Mouse (Mus musculus) gastrocnemius, postnatal 10 days (tissue): ENCODE data around the gene Grcc10. TPM values are rescaled to one million over a fixed set of nuclear protein-coding genes. Genes with fewer than 3 reads are reported as not detected.

Experiments used
- DNase-seq: peaks from one replicate; pipeline ENCODE4 v3.0.0; 2021; ENCODE audit warnings: mixed read lengths
- total RNA-seq, 2 experiments: library from RNA; stranded (reverse); gene quantifications; 2 replicates each; pipeline ENCODE4 v1.2.3; 2021

Gene Grcc10
- total RNA-seq, 2 experiments from 2014 or later = 213 to 226 TPM

DNA sequence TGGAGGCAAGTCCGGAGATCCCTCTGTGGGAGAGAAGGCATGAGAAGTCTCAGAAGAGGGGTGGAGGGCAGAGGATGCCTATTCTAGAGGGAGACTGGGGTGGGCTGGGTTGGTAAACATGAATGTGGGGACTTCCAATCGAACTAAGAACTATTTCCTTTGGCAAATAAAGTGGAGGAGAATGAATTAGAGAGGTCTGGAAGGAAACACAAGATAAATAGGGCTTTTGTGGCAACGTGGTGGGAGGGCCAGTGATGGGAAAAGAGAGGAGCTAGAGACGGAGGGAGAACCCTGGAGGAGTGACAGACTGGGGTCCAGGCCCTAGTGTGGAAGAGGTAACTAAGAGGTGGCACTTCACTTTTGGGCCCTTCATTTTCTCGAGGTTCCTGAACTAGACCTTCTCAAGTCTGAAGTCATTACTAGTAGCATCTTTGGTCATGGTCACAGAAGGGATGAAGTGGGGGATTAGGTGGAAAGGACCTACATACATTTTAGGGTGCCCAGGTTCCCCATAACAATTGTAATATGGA is 16.2 kb upstream of the Grcc10 start:
- DNase-seq = no peak

DNA sequence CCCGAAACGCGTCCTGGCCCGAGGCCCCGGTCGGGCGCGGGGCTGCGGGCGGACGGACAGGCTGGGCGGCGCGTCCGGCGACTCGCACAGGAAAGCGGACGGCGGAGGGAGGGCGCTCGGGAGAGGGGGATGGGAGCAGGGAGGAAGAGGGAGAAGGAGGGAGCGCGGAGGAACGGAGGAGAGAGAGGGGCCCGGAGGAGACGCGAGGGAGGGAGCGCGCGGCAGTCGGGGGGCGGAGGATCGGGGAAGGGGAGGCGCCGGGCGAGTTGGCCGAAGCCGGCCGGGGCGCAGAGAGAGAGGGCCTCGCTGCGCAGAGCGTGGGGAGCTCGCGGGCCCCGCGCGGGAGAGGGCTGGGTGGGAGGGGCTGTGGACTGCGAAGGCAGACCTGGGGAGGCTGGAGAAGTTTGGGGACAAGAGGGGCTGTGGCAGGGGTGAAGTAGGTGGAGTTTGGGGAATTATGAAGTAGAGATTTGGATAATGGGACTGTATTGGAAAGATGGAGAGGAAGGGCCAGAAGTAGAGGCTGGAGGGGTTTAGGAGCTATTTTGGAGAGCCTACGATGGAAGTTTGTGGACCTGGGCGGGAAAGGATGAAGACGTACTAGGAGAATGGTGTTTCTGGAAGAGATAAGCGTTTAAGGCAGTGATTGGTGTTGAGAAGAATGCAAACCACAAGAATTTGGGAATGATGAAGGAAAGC is 15.6 kb upstream of the Grcc10 start:
- peak; percentile 82 for DNase-seq

DNA sequence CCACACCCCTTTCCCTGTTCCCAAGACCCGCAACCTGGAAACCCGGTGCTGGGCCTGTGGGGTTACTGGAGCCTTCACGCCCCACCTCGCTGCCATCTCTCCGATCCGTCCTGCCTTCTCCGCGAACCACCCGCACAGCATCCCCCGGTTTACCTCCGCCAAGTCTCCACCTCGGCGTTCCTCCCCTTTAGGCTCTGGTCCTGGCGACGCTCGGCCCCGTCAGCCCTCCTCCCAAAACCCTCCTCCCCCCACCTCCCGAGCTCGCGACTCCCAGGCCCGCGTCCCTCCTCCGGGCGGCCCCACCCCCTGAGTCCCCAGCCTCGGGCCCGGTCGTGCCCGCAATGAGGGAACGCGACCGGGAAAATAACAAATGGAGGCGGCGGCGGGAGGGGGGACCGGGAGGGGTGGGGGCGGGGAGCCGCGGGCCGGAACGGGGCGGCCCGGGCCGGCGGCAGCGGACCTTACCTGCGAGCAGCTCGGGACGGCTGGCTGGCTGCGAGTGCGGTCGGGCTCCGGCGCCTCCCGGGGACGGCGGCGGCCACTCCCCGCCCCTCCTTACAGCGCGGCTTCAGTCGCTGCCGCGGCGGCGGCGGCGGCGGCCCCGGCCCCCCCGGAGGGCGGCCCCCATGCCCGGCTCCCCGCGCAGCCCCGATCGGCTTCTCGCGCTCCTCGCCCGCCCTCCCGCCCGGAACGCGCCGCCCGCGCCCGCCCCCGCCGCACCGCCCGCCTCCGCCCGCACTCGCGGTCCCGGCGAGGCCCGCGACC is 14.8 kb upstream of the Grcc10 start, which contains the start of the genes Gm45234 and Atn1:
Gene Gm45234, minus strand, starts transcription at position 191 of the 765 bp plus-strand sequence.
Gene Atn1, minus strand, starts transcription at position 694 of the 765 bp plus-strand sequence.
- DNase-seq = peak; percentile 71

DNA sequence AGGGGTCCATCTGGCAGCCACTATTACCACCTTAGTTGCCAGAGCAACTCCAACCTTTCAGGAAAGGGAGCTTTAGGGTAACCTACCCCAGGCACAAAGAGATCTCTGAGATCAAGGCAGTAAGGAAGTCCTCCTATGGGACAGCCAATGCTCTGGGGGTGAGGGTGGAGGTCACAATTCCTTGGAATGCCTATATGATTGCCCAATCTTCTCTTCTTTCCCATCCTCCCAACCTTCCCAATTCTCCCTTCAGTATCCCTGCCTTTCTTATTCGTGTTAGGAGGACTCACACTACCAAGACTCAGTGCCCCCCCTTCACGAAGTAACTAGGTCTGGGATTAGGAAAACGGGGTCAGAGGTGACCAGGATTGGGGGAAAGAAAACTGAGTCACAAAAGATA is 14.1 kb upstream of the Grcc10 start:
- no peak for DNase-seq

DNA sequence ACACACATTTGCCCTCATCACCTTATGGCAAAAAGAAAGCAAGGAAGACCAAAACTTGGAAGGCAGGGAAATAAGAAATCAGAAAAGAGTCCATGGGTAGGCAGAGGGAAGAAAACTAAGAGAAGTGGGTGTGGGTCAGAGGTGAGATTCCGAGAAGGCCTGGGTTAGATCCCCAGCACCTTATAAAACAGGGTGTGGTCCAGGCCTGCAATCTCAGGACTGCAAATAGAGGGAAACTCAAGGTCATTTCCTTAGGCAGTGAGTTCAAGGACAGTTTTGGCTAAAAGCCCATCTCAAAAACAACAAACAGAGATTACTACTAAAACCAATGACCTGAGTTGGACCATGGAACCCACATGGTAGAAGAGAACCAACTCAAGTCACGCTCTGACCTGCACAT is 12.7 kb upstream of the Grcc10 start:
- DNase-seq = no peak

DNA sequence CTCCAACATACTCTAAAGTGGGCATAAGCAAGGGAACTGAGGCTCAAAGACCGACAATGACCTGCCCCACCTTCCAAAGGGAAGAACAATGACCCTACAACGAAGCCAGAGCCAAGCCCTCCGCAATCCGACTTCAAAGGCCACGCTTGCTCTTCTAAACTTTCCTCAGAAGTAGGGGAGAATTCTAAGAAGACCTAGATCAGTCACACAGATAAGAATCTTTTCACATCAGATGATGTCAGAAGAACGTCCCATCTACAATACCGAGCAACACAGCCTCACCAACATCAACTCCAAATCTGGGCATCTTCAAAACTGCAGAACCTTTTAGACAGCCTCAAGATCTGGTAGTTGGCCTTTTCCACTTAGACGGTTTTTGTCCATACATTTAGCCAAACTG is 9.2 kb upstream of the Grcc10 start:
- DNase-seq = no peak

DNA sequence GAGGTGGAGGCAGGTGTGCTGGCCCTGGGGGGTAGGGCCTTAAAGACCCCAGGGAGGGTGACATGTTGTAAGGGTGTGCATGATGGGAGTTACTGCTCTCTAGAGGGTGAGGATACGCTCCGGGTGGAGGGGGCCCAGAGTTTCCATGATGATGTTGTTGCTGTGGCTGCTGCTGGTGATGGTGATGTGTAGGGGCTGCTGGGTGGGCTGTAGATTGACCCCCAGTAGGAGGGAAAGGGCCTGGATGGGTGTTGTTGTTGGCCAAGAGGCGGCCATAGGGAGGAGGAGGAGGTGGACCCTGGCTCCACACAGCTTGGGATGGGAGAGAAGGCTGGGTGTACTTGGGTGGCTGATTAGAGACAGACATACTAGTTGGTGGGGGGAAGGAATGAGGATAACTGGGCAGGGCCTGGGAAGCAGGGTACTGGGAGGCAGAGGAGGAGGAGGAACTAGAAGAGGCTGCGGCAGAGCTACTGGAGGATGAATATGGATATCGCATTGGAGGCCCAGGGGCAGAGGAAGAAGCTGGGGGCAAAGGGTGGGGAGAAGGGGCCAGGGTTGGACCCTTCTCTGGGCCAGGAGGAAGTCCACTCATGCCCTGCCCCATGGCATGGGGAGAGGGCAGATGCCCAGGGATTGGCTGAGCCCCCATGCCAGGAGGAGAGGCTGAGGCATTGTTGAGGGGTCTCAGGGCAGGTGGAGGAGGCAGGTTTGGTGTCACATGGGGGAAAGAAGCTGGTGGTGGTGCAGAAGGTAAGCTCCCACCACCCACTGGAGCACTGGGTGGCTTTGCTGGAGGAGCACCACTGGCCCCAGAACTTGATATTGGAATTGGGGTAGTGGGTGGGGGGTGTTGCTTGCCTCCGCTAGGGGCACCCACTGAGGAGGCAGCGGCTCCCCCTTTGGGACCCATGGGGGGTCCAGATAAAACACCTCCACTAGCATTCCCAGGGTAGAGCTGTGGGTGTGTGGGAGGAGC is 5.8 kb upstream of the Grcc10 start:
- DNase-seq = no peak

DNA sequence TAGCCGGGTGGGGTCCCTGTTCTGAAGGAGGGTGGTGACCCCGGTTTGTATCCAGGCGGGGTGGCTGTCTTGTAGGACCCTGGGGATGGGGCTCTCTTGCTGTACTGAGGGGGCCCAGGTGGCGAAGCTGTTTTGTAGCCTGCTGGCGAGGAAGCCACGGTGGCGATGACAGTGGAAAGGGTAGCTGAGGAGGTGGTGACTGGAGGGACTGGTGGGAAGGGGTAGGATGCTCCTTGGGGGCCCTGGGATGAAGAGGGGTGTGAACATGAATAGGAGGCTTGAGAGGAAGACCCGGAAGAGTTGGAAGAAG is 5.1 kb upstream of the Grcc10 start:
- DNase-seq = no peak

DNA sequence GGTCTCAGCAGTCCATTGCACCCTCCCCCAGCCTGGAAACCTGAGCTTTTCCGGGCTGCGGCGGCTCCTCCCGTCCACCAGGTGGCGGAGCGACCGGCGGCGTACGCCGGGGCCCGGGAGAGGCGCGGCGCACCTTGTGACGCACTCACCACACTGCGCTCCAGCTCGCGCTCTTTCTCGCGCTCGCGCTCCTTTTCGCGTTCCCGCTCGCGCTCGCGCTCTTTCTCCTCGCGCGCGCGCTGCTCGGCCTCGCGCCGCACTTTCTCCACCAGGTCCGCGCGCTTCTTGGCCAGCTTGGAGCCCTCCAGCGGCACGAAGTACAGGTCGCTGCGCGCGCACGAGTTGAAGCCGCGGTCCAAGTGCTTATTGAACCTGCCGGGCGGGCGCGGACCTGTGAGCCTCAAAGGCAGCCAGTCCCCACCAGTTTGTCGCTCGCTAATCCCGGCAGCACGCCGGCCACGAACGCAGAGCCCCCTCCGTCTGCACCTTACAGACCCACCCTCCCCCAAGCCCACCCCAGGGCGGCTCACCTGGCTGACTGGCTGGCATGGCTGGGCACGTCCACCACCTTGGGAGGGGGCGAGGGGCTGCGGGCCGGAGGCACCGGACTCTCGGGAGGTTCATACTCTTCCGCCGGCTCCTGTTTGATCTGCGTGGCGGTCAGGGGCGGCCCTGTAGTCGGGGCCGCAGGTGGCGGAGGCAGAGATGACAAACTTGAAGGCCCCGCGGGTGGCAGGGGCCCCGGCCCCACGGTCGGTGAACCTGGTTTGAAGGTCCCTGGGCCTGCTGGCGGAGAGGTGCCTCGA is 4.5 kb upstream of the Grcc10 start:
- DNase-seq = peak; percentile 94

DNA sequence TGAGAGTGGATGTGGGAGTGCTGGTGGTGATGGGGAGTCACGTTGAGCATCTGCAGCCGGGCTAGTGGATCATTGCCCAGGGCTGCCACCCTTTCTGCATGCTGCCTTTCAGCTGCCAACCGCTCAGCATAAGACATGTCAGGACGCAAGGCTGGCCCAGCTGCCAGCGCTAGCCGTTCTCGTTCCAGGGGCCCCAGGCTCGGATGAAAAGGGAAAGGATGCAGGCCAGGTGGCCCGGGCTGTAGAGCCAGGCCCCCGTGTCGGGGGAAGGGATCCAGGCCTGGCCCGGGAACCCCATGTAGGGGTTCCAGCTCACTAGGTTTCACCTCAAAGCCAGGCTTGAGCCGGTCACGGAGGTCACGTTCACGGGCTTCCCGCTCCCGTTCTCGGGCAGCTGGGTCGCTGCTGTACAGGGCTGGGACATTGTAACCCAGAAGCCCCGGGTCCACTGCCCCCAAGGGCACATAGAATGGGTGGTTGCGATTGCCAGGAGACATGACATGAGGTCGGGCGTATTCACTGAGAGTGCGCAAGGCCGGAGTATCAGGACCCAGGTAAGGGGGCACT is 3.7 kb upstream of the Grcc10 start:
- DNase-seq = no peak

DNA sequence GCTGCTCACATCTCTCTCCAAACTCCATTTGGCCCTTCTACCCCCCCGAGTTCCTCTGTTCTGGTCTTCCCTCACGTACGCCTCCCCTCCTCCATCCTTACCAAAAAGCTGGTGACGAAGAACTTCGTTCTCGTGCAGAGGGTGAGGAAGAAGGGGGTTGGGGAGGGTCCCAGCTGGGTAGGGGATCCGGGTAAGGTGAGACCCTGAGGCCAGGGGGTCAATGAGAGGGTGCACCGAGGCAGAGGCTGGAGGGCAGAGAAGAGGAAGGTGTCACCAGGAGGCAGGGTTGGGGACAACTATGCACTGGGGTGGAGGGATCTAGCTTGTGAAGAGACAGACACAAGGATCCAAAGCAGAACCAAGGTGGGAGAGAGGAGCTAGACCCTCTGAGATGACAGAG is 2.5 kb upstream of the Grcc10 start:
- DNase-seq = no peak

DNA sequence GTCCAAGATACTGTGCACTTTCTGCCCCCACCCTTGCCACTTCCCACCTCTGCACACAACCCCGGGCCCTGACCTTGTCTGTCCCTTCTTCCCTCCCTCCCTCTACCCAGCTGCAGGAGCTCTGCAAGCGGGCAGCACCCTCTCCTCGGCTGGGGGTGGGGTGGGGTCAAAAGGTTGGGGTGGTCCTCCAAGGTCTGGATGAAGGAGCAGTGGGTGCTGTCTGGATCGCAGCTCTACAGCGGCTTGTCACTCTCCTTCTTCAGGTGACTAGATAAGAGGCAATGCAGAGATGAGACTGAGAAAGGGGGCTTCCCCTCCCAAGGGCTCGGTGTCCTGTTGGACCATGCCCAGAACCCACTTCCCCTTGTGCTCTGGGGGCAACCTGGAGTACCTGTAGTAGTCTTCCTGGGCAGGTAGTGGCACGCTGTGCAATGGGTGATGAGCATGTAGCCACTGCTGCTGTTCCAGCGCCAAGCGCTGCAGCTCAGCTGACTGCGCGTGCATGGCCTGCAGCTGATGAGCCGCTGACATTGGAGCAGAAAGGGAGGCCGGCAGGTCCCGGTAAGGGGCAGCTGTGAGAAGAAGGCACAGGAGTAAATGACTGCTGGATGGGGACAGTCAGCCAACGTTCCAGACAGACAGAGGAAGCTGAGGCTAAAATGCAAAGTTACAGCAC is 1.8 kb upstream of the Grcc10 start:
- no peak for DNase-seq

DNA sequence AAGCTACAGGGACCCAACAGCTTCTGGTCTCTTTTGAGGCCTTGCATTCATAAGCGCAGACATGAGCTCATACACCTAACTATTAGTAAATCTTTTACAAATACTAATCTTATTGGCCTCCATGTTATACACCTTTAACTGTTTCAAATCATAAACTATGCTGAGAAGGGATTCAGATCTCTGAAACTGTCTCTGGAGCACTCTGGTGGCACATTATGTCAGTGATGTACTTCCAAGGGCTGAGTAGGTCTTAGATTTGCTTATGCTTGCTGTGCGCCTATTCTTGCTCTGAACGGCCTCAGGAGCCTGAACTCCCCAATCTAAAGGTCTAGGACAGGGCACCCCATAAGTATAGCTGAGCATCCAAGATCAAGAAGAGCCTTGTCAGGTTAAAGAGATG is 668 bp upstream of the Grcc10 start:
- DNase-seq = no peak

DNA sequence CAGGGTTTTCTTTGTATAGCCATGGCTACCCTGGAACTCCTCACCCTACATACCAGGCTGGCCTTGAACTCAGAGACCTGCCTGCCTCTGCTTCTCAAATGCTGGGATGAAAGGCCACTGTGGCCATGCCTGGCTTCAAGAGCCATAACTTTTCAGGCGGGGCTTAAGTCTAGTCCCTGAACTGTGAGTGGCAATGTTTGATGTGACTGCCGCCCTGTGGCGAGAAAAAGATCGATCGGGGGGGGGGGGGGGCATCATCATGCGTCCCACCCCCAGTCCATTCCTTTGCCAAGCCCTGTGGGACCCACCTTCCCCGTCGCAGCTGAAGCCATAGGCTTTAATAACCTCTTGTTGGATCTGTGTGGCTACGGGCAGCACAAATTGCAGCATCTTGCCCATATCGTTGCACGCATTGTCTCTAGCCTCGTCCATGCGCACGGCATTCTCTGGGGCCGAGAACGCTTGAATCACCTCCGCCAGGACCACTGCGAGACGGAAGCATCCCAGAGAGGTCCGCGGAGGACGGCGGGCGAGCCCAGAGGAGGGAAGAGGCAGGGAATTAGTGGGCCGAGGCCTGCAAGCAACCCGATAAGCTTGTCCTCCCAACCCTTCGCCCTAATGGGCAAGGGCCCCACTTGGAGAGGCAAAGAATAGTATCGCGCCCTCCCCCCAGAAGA is 825 bp downstream of the Grcc10 start:
- DNase-seq = no peak

DNA sequence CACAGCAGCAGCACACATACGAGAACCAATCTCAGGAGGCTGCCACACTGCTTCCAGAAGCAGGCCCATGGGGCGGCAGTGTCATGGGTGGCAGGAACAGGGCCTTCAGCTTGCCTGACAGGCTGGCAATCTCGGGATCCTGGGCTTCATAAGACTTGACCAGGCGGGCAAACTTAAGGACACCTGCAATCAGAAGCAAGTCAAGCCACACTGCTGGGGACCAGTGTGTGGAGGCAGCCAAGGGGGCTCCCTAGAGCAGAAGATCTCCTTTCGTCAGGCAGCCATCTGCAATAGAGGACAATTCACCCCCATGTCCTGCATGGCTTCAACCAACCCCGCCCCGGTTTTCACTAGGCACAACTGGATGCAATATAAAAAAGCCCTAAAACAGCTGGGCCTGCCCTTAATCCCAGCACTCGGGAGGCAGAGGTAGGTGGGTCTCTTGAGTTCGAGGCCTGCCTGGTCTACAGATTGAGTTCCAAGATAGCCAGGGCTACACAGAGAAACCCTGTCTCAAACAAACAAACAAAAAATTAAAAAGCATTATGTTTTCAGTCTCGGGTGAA is 1.9 kb downstream of the Grcc10 start:
- no peak for DNase-seq

DNA sequence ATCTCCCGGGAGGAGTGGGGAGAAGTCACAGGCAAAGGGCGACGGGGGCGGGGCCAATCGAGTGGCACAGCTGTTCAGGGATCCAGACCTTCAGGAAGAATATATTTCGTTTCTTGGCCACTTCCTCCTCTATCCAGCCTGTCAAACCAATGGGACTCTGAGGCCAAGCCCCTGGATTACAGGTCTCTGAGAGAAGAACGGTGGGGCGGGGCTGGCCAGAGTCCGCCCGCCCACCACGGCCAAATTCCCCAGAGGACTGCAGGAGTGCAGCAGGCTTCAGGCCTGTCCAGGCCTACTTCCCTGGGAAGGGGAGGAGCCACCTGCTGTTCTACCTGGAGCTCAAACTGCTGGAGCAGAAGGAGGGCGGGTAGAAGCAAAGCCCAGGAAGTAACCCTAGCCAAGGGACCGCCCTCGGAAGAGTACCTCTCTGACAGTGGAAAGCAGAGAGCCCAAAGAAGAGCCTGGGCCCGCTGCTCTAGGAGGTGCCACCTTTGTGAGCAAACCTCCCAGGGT is 2.6 kb downstream of the Grcc10 start, which contains the start of gene Ptpn6:
Gene Ptpn6, minus strand, starts transcription at position 204 of the 513 bp plus-strand sequence.
- DNase-seq = no peak

DNA sequence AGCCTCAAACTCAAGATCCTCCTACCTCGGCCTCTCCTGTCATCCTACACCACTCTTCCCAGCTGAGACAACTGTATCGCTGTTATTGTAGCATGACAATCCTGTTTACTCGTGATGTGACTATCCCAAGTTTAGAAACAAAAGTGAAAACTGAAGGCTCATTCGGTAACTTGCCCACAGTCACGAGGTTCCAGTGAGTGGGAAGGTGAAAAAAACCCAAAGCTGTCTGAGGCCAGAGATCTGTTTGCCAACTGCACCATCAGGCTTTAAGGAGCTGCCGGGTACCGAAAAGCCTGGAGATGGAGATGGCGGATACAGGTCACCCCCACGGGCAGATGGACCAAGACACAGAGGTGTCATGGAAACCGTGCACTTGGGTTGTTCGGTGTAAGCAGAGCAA is 4.1 kb downstream of the Grcc10 start:
- DNase-seq = no peak

DNA sequence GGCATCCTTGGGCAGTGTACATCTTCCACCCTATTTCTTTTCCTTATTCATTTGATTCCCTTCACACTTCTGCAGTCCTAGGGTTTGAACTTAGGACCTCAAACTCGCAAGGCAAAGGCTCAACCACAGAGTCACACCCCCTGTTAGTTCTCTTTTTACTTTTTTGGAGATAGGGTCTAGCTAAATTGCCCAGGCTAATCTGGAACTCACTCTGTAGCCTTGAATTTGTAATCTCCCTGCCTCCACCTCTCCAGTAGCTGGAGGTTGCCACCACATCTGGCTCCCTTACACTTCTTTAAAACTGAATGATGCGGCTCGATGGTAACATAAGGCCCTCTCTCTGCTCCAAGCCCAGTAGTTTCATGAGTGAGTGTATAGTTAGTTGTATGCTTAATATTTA is 6.8 kb downstream of the Grcc10 start:
- no peak for DNase-seq
